Mouse (Mus musculus) intestine, embryonic 15.5 days (tissue): ENCODE data around the gene Mnd1. TPM values are rescaled to one million over a fixed set of nuclear protein-coding genes. Genes with fewer than 3 reads are reported as not detected.

ENCODE experiments used
- ATAC-seq: fragments of 200-750 bp; cut with Nextera tagmentation; 2 replicates; pipeline ENCODE4 v1.8.0; 2017; ENCODE audit warnings: moderate TSS enrichment, moderate library complexity
- H3K27ac ChIP-seq: fragments of 300-500 bp; sonication (generic); 2 replicates; pipeline ENCODE4 v1.5.1; 2015; ENCODE audit warnings: mild to moderate bottlenecking, inconsistent platforms
- H3K27me3 ChIP-seq: fragments of 300-500 bp; sonication (generic); replicated peaks from 2 replicates; pipeline ENCODE4 v1.6.1; 2015; ENCODE audit warnings: inconsistent platforms
- H3K36me3 ChIP-seq: fragments of 300-500 bp; sonication (generic); 2 replicates; pipeline ENCODE4 v1.6.1; 2015; ENCODE audit warnings: inconsistent platforms
- H3K4me1 ChIP-seq: fragments of 300-500 bp; sonication (generic); replicated peaks from 2 replicates; pipeline ENCODE4 v1.6.1; 2015; ENCODE audit warnings: inconsistent platforms
- H3K4me2 ChIP-seq: fragments of 300-500 bp; sonication (generic); replicated peaks from 2 replicates; pipeline ENCODE4 v1.6.1; 2015; ENCODE audit warnings: mild to moderate bottlenecking, inconsistent platforms
- H3K4me3 ChIP-seq: fragments of 300-500 bp; sonication (generic); replicated peaks from 2 replicates; pipeline ENCODE4 v1.5.1; 2015; ENCODE audit warnings: inconsistent platforms
- H3K9ac ChIP-seq: fragments of 300-500 bp; sonication (generic); 2 replicates; pipeline ENCODE4 v1.6.1; 2015; ENCODE audit warnings: inconsistent platforms
- H3K9me3 ChIP-seq: fragments of 300-500 bp; sonication (generic); 2 replicates; pipeline ENCODE4 v1.6.1; 2016; ENCODE audit warnings: inconsistent platforms
- WGBS: fragments of 180-500 bp; shearing (Covaris S2); methylation state at CpG from one replicate; pipeline ENCODE4 v1.1.7; 2015; 5-methylcytosine and 5-hydroxymethylcytosine counted together
- polyA plus RNA-seq: library from polyadenylated mRNA; unstranded; fragments of >200 nt; fragmentation: Nextera tagmentation; extraction: Ambion mirVana; gene quantifications from 2 replicates; pipeline ENCODE4 v1.2.1, GENCODE M21; 2015

Gene Mnd1
- polyA plus RNA-seq, 1 experiment from 2014 or later = 12.0 TPM

GRCm38 (mm10) chr3:84155146-84155545 lies 440 bp downstream of the Mnd1 start:
- Histone ChIP-seq H3K4me3 (peak overlapping the region; percentile 63), H3K9ac (peak overlapping the region; percentile 82), H3K36me3 (no peaks in the 10 kb centered on the region), H3K4me1 (0 out of 2 replicates have a peak, but pooled peaks cover 2% of the 10 kb centered on the region), H3K27ac (peak overlapping the region; percentile 83), H3K9me3 (no peaks in the 10 kb centered on the region), H3K4me2 (peak overlapping the region; percentile 99), H3K27me3 (no peaks in the 10 kb centered on the region)
- WGBS = 2% methylated on average over 26 of the region's 27 CpGs
- ATAC-seq = peak; percentile 68

GRCm38 (mm10) chr3:84154721-84155141 lies 855 bp downstream of the Mnd1 start:
- Histone ChIP-seq H3K27ac (no peak overlapping the region), H3K36me3 (no peaks in the 10 kb centered on the region)
- WGBS = 13% methylated on average over 12 of the region's 12 CpGs

GRCm38 (mm10) chr3:84149831-84150230 lies 5.8 kb downstream of the Mnd1 start:
- no peak overlapping the region for H3K27ac ChIP-seq
- H3K4me2 ChIP-seq = no peak overlapping the region
- no peaks in the 10 kb centered on the region for H3K27me3 ChIP-seq
- no peaks in the 10 kb centered on the region for H3K4me1 ChIP-seq
- WGBS = 93% methylated on average over 3 of the region's 3 CpGs
- no peak for ATAC-seq
- H3K9ac ChIP-seq = no peak overlapping the region
- no peaks in the 10 kb centered on the region for H3K9me3 ChIP-seq
- H3K4me3 ChIP-seq = no peak overlapping the region
- no peaks in the 10 kb centered on the region for H3K36me3 ChIP-seq

More at GRCm38 (mm10) chr3:84154721-84155141, 855 bp downstream of the Mnd1 start:
- H3K27me3 ChIP-seq = no peaks in the 10 kb centered on the region
- no peak for ATAC-seq
- no peaks in the 10 kb centered on the region for H3K9me3 ChIP-seq
- H3K4me2 ChIP-seq = peak overlapping the region; percentile 99
- H3K4me1 ChIP-seq = 0 out of 2 replicates have a peak, but pooled peaks cover 2% of the 10 kb centered on the region
- H3K4me3 ChIP-seq = peak overlapping the region; percentile 63
- no peak overlapping the region for H3K9ac ChIP-seq

GRCm38 (mm10) chr3:84140947-84141346 lies 14.6 kb downstream of the Mnd1 start:
- Histone ChIP-seq H3K9ac (no peak overlapping the region), H3K4me1 (no peaks in the 10 kb centered on the region), H3K4me2 (no peak overlapping the region), H3K27ac (no peak overlapping the region), H3K9me3 (no peaks in the 10 kb centered on the region), H3K4me3 (no peak overlapping the region), H3K36me3 (no peaks in the 10 kb centered on the region), H3K27me3 (no peaks in the 10 kb centered on the region)
- WGBS = 55% methylated on average over 7 of the region's 7 CpGs
- no peak for ATAC-seq

- WGBS = 77% methylated on average over 7 of the region's 7 CpGs
- Histone ChIP-seq H3K36me3 (no peaks in the 10 kb centered on the region), H3K4me1 (0 out of 2 replicates have a peak, but pooled peaks cover 4% of the 10 kb centered on the region)
Observed at GRCm38 (mm10) chr3:84136509-84136908, 19.1 kb downstream of the Mnd1 start.

GRCm38 (mm10) chr3:84135933-84136332 lies 19.7 kb downstream of the Mnd1 start:
- H3K4me2 ChIP-seq = peak overlapping the region; percentile 15

More at GRCm38 (mm10) chr3:84136509-84136908, 19.1 kb downstream of the Mnd1 start:
- no peaks in the 10 kb centered on the region for H3K9me3 ChIP-seq
- H3K4me3 ChIP-seq = no peak overlapping the region
- H3K27me3 ChIP-seq = no peaks in the 10 kb centered on the region
- H3K27ac ChIP-seq = no peak overlapping the region
- no peak for ATAC-seq
- H3K9ac ChIP-seq = no peak overlapping the region
- no peak overlapping the region for H3K4me2 ChIP-seq

GRCm38 (mm10) chr3:84135387-84135786 lies 20.2 kb downstream of the Mnd1 start:
- Histone ChIP-seq H3K27me3 (no peaks in the 10 kb centered on the region), H3K9me3 (no peaks in the 10 kb centered on the region), H3K36me3 (no peaks in the 10 kb centered on the region), H3K4me1 (0 out of 2 replicates have a peak, but pooled peaks cover 4% of the 10 kb centered on the region), H3K27ac (no peak overlapping the region), H3K4me2 (peak overlapping the region; percentile 15), H3K9ac (no peak overlapping the region), H3K4me3 (no peak overlapping the region)
- peak; percentile 96 for ATAC-seq
- 29% methylated on average over 9 of the region's 9 CpGs for WGBS

More at GRCm38 (mm10) chr3:84135933-84136332, 19.7 kb downstream of the Mnd1 start:
- H3K27me3 ChIP-seq = no peaks in the 10 kb centered on the region
- no peaks in the 10 kb centered on the region for H3K36me3 ChIP-seq
- H3K4me3 ChIP-seq = no peak overlapping the region
- no peak overlapping the region for H3K9ac ChIP-seq
- no peak overlapping the region for H3K27ac ChIP-seq
- 56% methylated on average over 6 of the region's 6 CpGs for WGBS
- no peaks in the 10 kb centered on the region for H3K9me3 ChIP-seq
- ATAC-seq = no peak
- H3K4me1 ChIP-seq = 0 out of 2 replicates have a peak, but pooled peaks cover 4% of the 10 kb centered on the region

- H3K4me3 ChIP-seq = no peak overlapping the region
- H3K27me3 ChIP-seq = no peaks in the 10 kb centered on the region
Observed at GRCm38 (mm10) chr3:84131369-84131768, 24.2 kb downstream of the Mnd1 start.

GRCm38 (mm10) chr3:84130776-84131175 lies 24.8 kb downstream of the Mnd1 start:
- Histone ChIP-seq H3K4me3 (no peak overlapping the region), H3K9ac (no peak overlapping the region), H3K4me2 (no peak overlapping the region), H3K27ac (no peak overlapping the region), H3K36me3 (no peaks in the 10 kb centered on the region), H3K4me1 (peaks cover 10% of the 10 kb centered on the region; the same call in 1 of the 2 replicates), H3K27me3 (no peaks in the 10 kb centered on the region), H3K9me3 (no peaks in the 10 kb centered on the region)
- ATAC-seq = no peak
- 44% methylated on average over 5 of the region's 5 CpGs for WGBS

More at GRCm38 (mm10) chr3:84131369-84131768, 24.2 kb downstream of the Mnd1 start:
- peaks cover 8% of the 10 kb centered on the region; the same call in 1 of the 2 replicates for H3K4me1 ChIP-seq
- no peak overlapping the region for H3K4me2 ChIP-seq
- ATAC-seq = no peak
- no peak overlapping the region for H3K27ac ChIP-seq
- no peak overlapping the region for H3K9ac ChIP-seq
- no peaks in the 10 kb centered on the region for H3K9me3 ChIP-seq
- no peaks in the 10 kb centered on the region for H3K36me3 ChIP-seq
- WGBS = 65% methylated on average over 3 of the region's 3 CpGs

- Histone ChIP-seq H3K9ac (no peak overlapping the region), H3K9me3 (no peaks in the 10 kb centered on the region), H3K4me2 (no peak overlapping the region), H3K27me3 (no peaks in the 10 kb centered on the region), H3K36me3 (no peaks in the 10 kb centered on the region), H3K4me1 (peaks cover 8% of the 10 kb centered on the region; the same call in 1 of the 2 replicates), H3K27ac (no peak overlapping the region), H3K4me3 (no peak overlapping the region)
- ATAC-seq = peak; percentile 80
- WGBS = 52% methylated on average over 11 of the region's 11 CpGs
Observed at GRCm38 (mm10) chr3:84128871-84129870, 26.4 kb downstream of the Mnd1 start.

GRCm38 (mm10) chr3:84127431-84127830 lies 28.2 kb downstream of the Mnd1 start:
- H3K4me2 ChIP-seq = no peak overlapping the region
- no peak overlapping the region for H3K27ac ChIP-seq
- peaks cover 8% of the 10 kb centered on the region; the same call in 1 of the 2 replicates for H3K4me1 ChIP-seq
- H3K36me3 ChIP-seq = no peaks in the 10 kb centered on the region
- 67% methylated on average over 2 of the region's 2 CpGs for WGBS
- H3K4me3 ChIP-seq = no peak overlapping the region
- H3K27me3 ChIP-seq = no peaks in the 10 kb centered on the region
- no peaks in the 10 kb centered on the region for H3K9me3 ChIP-seq
- no peak overlapping the region for H3K9ac ChIP-seq
- ATAC-seq = no peak

- ATAC-seq = no peak
- Histone ChIP-seq H3K4me3 (no peak overlapping the region), H3K4me2 (no peak overlapping the region), H3K27ac (no peak overlapping the region), H3K9ac (no peak overlapping the region), H3K36me3 (no peaks in the 10 kb centered on the region), H3K9me3 (no peaks in the 10 kb centered on the region), H3K4me1 (peaks cover 8% of the 10 kb centered on the region; the same call in 1 of the 2 replicates), H3K27me3 (no peaks in the 10 kb centered on the region)
- WGBS = 79% methylated on average over 3 of the region's 3 CpGs
Observed at GRCm38 (mm10) chr3:84126721-84127120, 28.9 kb downstream of the Mnd1 start.
